Mouse (Mus musculus): ENCODE data around the gene Sipa1l1. TPM values are rescaled to one million over a fixed set of nuclear protein-coding genes. Genes with fewer than 3 reads are reported as not detected.
"Not testable (repeated sequence)": the region's sequence is repeated elsewhere in the genome, so short reads cannot be mapped to it uniquely, and the experiment has no call there.

Sipa1l1 gene
- polyA plus RNA-seq, 1 experiment: 16.1 TPM

DNA sequence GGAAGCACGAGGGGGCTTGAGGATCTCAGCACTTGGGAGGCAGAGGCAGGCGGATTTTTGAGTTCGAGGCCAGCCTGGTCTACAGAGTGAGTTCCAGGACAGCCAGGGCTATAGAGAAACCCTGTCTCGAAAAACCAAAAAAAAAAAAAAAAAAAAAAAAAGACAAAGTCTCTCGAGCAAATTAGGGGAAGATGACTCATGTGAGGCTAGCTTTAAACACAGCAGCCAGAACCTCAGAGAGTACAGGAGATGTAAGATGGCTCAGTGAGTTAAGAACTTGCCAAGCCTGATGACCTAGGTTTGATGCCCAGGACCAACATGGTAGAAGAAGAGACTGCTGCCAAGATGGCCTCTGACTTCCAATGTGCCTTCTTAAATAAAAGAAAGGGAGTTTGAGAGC lies 311.3 kb downstream of the Sipa1l1 start:
- WGBS: 66% methylated on average over 5 of the region's 5 CpGs

GRCm38 (mm10) chr12:82485466-82485865 lies 316.3 kb downstream of the Sipa1l1 start:
- DNase-seq (ENCODE audit: low read depth, low spot score): no peak
- WGBS: 64% methylated on average over 2 of the region's 2 CpGs

More for the DNA sequence above, 311.3 kb downstream of the Sipa1l1 start:
- not testable (repeated sequence) for DNase-seq (ENCODE audit: low read depth, low spot score)

- no peak for DNase-seq (ENCODE audit: low read depth, low spot score)
- WGBS: 46% methylated on average over 6 of the region's 6 CpGs
These were observed 317.9 kb downstream of the Sipa1l1 start for GRCm38 (mm10) chr12:82486829-82487560.

DNA sequence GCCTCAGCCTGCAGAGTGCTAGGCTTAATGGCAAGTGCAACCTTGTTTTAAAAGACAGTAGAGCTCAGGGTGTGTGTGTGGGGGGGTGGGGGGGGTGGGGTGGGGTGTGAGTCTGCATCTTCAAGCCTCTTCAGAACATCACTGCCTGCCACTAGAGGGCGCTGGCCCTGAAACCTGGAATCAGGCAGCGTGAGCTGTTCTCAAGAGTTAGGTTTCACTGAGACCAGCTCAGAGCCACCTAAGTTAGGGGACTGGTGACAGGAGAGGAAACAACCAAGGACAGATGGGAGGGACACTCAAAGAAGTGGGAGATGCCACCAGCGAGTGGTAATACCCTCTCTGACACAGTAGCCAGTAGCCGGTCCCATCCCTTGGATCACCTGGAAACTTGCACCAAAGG lies 320.0 kb downstream of the Sipa1l1 start:
- 45% methylated on average over 4 of the region's 4 CpGs for WGBS
- DNase-seq (ENCODE audit: low read depth, low spot score): no peak

GRCm38 (mm10) chr12:82489621-82490020 lies 320.5 kb downstream of the Sipa1l1 start:
- 46% methylated on average over 7 of the region's 7 CpGs for WGBS
- DNase-seq (ENCODE audit: low read depth, low spot score): no peak

DNA sequence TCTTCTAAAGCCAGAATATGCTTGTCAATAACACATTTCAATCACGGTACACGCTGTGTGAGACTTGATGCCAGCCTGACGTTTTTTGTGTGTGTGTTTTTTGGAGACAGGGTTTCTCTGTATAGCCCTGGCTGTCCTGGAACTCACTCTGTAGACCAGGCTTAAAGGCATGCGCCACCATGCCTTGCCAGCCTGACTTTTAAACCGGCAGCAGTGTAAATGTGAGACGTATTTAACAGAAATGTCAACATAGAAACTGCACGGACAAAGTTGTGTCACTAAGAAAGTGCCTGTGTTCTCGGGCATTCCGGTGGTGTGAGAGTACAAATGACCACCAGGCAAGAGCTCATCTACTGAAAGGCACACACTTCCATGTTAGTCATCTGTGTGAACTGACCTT lies 323.3 kb downstream of the Sipa1l1 start:
- WGBS: 67% methylated on average over 9 of the region's 9 CpGs
- DNase-seq (ENCODE audit: low read depth, low spot score): no peak

DNA sequence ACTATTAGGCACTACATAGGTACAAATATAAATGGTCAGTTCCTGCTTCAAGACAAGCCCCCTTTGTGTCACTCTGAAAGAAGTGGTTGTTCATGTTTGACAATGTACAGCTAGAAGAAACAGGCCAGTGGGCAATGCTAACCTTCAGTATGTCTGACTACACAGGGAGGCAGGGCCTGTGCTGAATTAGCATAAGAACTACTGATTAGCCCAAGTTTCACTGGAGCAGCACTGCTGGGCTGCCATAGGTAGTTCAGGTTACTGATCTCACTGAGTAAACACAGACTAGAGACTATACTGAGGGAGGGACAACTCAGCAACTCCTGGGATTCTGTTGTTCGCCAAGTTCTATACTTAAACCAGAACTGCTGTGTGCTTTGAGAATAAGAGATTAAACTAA lies 324.1 kb downstream of the Sipa1l1 start:
- DNase-seq (ENCODE audit: low read depth, low spot score): not testable (repeated sequence)
- 50% methylated on average over 1 of the region's 1 CpGs for WGBS

DNA sequence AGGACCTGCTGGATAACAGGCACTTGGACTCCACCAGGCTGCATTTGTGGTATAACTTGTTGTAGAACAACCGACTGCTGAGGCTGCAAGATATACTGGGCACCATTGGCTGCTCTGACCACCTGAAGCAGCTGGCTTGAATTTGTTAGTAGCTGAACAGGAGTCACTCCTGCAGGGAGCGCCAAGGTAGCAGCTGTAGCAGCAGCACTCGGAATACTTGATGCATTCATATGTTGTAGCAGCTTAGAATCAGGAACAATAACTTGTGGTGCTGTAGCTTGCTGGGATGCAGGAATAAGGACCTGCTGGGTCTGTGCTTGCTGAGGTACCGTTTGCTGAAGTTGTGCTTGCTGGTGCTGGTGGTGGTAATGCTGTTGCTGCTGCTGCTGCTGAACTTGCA lies 326.8 kb downstream of the Sipa1l1 start:
- no peak for DNase-seq (ENCODE audit: low read depth, low spot score)
- 77% methylated on average over 4 of the region's 4 CpGs for WGBS

GRCm38 (mm10) chr12:82497866-82498631 lies 328.9 kb downstream of the Sipa1l1 start:
- no peak for DNase-seq (ENCODE audit: low read depth, low spot score)
- WGBS: 45% methylated on average over 11 of the region's 11 CpGs

- 83% methylated on average over 4 of the region's 4 CpGs for WGBS
- no peak for DNase-seq (ENCODE audit: low read depth, low spot score)
These were observed 329.6 kb downstream of the Sipa1l1 start for GRCm38 (mm10) chr12:82498701-82499100.

- 75% methylated on average over 5 of the region's 5 CpGs for WGBS
- no peak for DNase-seq (ENCODE audit: low read depth, low spot score)
These were observed 330.6 kb downstream of the Sipa1l1 start for GRCm38 (mm10) chr12:82499731-82500130.

Data from large intestine, adult 2 months (tissue).